19 mouse cellular contexts compared by ENCODE assay signal in the genomic region with DNA sequence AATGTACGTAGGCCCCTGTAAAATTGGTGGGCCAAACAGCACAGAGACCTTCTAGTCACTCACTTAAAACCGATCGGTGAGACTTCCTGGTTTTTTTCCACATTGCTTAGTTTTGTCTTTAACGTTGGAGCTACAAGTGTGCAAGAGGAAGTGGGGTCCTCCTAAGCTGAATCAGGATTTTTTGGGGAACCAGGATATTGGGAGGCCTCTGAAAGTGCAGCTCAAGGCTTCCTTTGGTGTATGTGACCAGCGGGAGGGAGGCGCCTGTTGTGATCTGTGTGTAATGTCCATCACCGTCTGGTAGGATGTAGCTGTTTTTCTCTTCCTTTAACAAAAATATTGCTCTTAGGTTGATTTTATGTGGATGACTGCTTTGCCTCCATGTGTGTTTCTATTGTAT.
DNase-seq lines count a peak whose midpoint lies in the region; ATAC-seq and TF ChIP-seq lines count a peak whose summit lies in the region.
"Had no signal": no experiment of that assay in that cellular context is flagged by ENCODE, and none has a peak within 500 bp of the region (broad histone marks: within the 10 kb centered on the region; RNA-seq: fewer than 3 reads in every experiment).

No protein-coding gene starts in this region.

- no peak overlapping the region for H3K4me3 ChIP-seq in intestine, embryonic 15.5 days (replicated peaks)
- H3K4me3 ChIP-seq in intestine, postnatal 0 days (ENCODE audit: low read depth, low read length), result no peak overlapping the region
- H3K4me3 ChIP-seq in stomach, embryonic 15.5 days (replicated peaks), result no peak overlapping the region
- H3K4me3 ChIP-seq in stomach, postnatal 0 days (ENCODE audit: low read depth, low read length), result no peak overlapping the region
- H3K4me3 ChIP-seq in liver, embryonic 14.5 days (ENCODE audit: insufficient read depth in 1 of 2, low read depth in 2 of 2, low read length in 2 of 2), result no peak overlapping the region
- H3K4me3 ChIP-seq: embryonic facial prominence, embryonic 13.5 days; heart, embryonic 12.5 days; hindbrain, embryonic 10.5 days; limb, embryonic 13.5 days; neural tube, embryonic 15.5 days had no signal

- no peak overlapping the region for H3K9ac ChIP-seq in intestine, embryonic 15.5 days
- H3K9ac ChIP-seq in intestine, postnatal 0 days (ENCODE audit: low read depth, low read length), result no peak overlapping the region
- no peak overlapping the region for H3K9ac ChIP-seq in stomach, embryonic 15.5 days
- no peak overlapping the region for H3K9ac ChIP-seq in stomach, postnatal 0 days (ENCODE audit: low read length)
- H3K9ac ChIP-seq in liver, embryonic 14.5 days (replicated peaks), result no peak overlapping the region
- H3K9ac ChIP-seq: embryonic facial prominence, embryonic 13.5 days; heart, embryonic 12.5 days; limb, embryonic 13.5 days; neural tube, embryonic 15.5 days had no signal

- no peak for ATAC-seq in intestine, embryonic 15.5 days
- ATAC-seq in intestine, postnatal 0 days, result no peak
- ATAC-seq in stomach, embryonic 15.5 days (ENCODE audit: insufficient read depth, low FRiP score, low read depth), result no peak
- ATAC-seq in stomach, postnatal 0 days (ENCODE audit: low FRiP score, low TSS enrichment), result no peak
- ATAC-seq in liver, embryonic 14.5 days (ENCODE audit: insufficient read depth), result no peak
- 0 out of 2 replicates have a peak, but pooled peaks have one; percentile 20 for ATAC-seq in monocyte, adult 5-6 weeks (replicated peaks; ENCODE audit: insufficient number of reproducible peaks, low FRiP score, low TSS enrichment, poor library complexity, severe bottlenecking)
- ATAC-seq in activated CD4-positive, CD25-positive, alpha-beta regulatory T cell, adult 4 months, result no peak

- no peak for TF ChIP-seq EP300 in stomach, postnatal 0 days (optimal IDR thresholded peaks at IDR 0.05)
- no peak for TF ChIP-seq EP300 in liver, embryonic 14.5 days (IDR thresholded peaks at IDR 0.05; ENCODE audit: low read depth)

- H3K36me3 ChIP-seq in intestine, embryonic 15.5 days, result no peaks in the 10 kb centered on the region
- peaks cover 16% of the 10 kb centered on the region; the same call in 1 of the 2 replicates for H3K36me3 ChIP-seq in intestine, postnatal 0 days (ENCODE audit: control insufficient read depth, insufficient read depth)
- no peaks in the 10 kb centered on the region for H3K36me3 ChIP-seq in stomach, embryonic 15.5 days
- no peaks in the 10 kb centered on the region for H3K36me3 ChIP-seq in stomach, postnatal 0 days (ENCODE audit: control insufficient read depth, insufficient read depth, low read length)
- H3K36me3 ChIP-seq in liver, embryonic 14.5 days (replicated peaks; ENCODE audit: control insufficient read depth, insufficient read depth, low read depth), result no peaks in the 10 kb centered on the region
- H3K36me3 ChIP-seq: embryonic facial prominence, embryonic 13.5 days; heart, embryonic 12.5 days; hindbrain, embryonic 10.5 days; limb, embryonic 13.5 days; neural tube, embryonic 15.5 days had no signal

- 0 out of 2 replicates have a peak overlapping the region, but pooled peaks have one; percentile 27 for H3K27ac ChIP-seq in intestine, embryonic 15.5 days
- no peak overlapping the region for H3K27ac ChIP-seq in intestine, postnatal 0 days (ENCODE audit: low read depth, low read length)
- peak overlapping the region; percentile 5; the same call in 1 of the 2 replicates for H3K27ac ChIP-seq in stomach, embryonic 15.5 days
- no peak overlapping the region for H3K27ac ChIP-seq in stomach, postnatal 0 days (replicated peaks)
- H3K27ac ChIP-seq in liver, embryonic 14.5 days, result 0 out of 2 replicates have a peak overlapping the region, but pooled peaks have one; percentile 3
- H3K27ac ChIP-seq: embryonic facial prominence, embryonic 13.5 days; hindbrain, embryonic 10.5 days; neural tube, embryonic 15.5 days had no signal

- 63% methylated on average over 7 of the region's 7 CpGs for WGBS in intestine, embryonic 15.5 days
- 63% methylated on average over 7 of the region's 7 CpGs for WGBS in intestine, postnatal 0 days
- WGBS in stomach, embryonic 15.5 days, result 70% methylated on average over 7 of the region's 7 CpGs
- 76% methylated on average over 7 of the region's 7 CpGs for WGBS in stomach, postnatal 0 days
- WGBS in liver, embryonic 14.5 days (ENCODE audit: insufficient replicate concordance), result 43% methylated on average over 7 of the region's 7 CpGs

- no peaks in the 10 kb centered on the region for H3K27me3 ChIP-seq in intestine, embryonic 15.5 days (replicated peaks)
- H3K27me3 ChIP-seq in intestine, postnatal 0 days (replicated peaks; ENCODE audit: control insufficient read depth, insufficient read depth, low read length), result no peaks in the 10 kb centered on the region
- no peaks in the 10 kb centered on the region for H3K27me3 ChIP-seq in stomach, embryonic 15.5 days (replicated peaks)
- no peaks in the 10 kb centered on the region for H3K27me3 ChIP-seq in stomach, postnatal 0 days (ENCODE audit: control insufficient read depth, insufficient read depth, low read length)
- H3K27me3 ChIP-seq in liver, embryonic 14.5 days (ENCODE audit: control insufficient read depth, insufficient read depth, low read length), result no peaks in the 10 kb centered on the region
- H3K27me3 ChIP-seq: embryonic facial prominence, embryonic 13.5 days; heart, embryonic 12.5 days; limb, embryonic 13.5 days; neural tube, embryonic 15.5 days had no signal

- peaks cover 31% of the 10 kb centered on the region for H3K4me1 ChIP-seq in intestine, embryonic 15.5 days (replicated peaks)
- H3K4me1 ChIP-seq in intestine, postnatal 0 days (replicated peaks; ENCODE audit: control insufficient read depth, insufficient read depth, low read length), result peaks cover 14% of the 10 kb centered on the region; the same call in 1 of the 2 replicates
- H3K4me1 ChIP-seq in stomach, embryonic 15.5 days, result peaks cover 29% of the 10 kb centered on the region
- no peaks in the 10 kb centered on the region for H3K4me1 ChIP-seq in stomach, postnatal 0 days (replicated peaks; ENCODE audit: control insufficient read depth, insufficient read depth)
- H3K4me1 ChIP-seq in liver, embryonic 14.5 days (replicated peaks; ENCODE audit: control insufficient read depth in 2 of 2, insufficient read depth in 2 of 2, low read length in 1 of 2), result peaks cover 9 to 37% of the 10 kb centered on the region in 2 experiments

- no peak for DNase-seq in stomach, postnatal 0 days (ENCODE audit: low spot score)
- DNase-seq in liver, embryonic 14.5 days (ENCODE audit: low read depth in 3 of 3, low spot score in 3 of 3), result no peak
- DNase-seq in ovary, adult 18-20 months (ENCODE audit: low spot score), result no peak
- DNase-seq: cerebellum, adult 11-12 months; gastrocnemius, postnatal 10 days; layer of hippocampus, adult 9-11 months; retina, postnatal 1 day; right cerebral cortex, postnatal 4 days had no signal

- H3K9me3 ChIP-seq in intestine, embryonic 15.5 days, result no peaks in the 10 kb centered on the region
- H3K9me3 ChIP-seq in intestine, postnatal 0 days (ENCODE audit: control insufficient read depth), result no peaks in the 10 kb centered on the region
- H3K9me3 ChIP-seq in stomach, embryonic 15.5 days, result no peaks in the 10 kb centered on the region
- H3K9me3 ChIP-seq in stomach, postnatal 0 days (ENCODE audit: control insufficient read depth, low read length), result no peaks in the 10 kb centered on the region
- no peaks in the 10 kb centered on the region for H3K9me3 ChIP-seq in liver, embryonic 14.5 days (ENCODE audit: control insufficient read depth, low read length)
- H3K9me3 ChIP-seq: embryonic facial prominence, embryonic 13.5 days; heart, embryonic 12.5 days; hindbrain, embryonic 10.5 days; limb, embryonic 13.5 days; neural tube, embryonic 15.5 days had no signal

- no peak for TF ChIP-seq CTCF in intestine, postnatal 0 days (IDR thresholded peaks at IDR 0.05; ENCODE audit: low read depth)
- TF ChIP-seq CTCF in stomach, postnatal 0 days (IDR thresholded peaks at IDR 0.05; ENCODE audit: low read depth), result no peak
- TF ChIP-seq CTCF in liver, embryonic 14.5 days (IDR thresholded peaks at IDR 0.05; ENCODE audit: low read depth), result no peak

- no peak overlapping the region for H3K4me2 ChIP-seq in intestine, embryonic 15.5 days (replicated peaks)
- no peak overlapping the region for H3K4me2 ChIP-seq in intestine, postnatal 0 days (replicated peaks; ENCODE audit: low read depth)
- no peak overlapping the region for H3K4me2 ChIP-seq in stomach, embryonic 15.5 days
- H3K4me2 ChIP-seq in stomach, postnatal 0 days (replicated peaks; ENCODE audit: low read depth), result no peak overlapping the region
- H3K4me2 ChIP-seq in liver, embryonic 14.5 days (ENCODE audit: low read depth), result no peak overlapping the region
- H3K4me2 ChIP-seq: embryonic facial prominence, embryonic 13.5 days; heart, embryonic 12.5 days; limb, embryonic 13.5 days; midbrain, embryonic 11.5 days; neural tube, embryonic 15.5 days had no signal

Comparison
In these comparisons a context has a peak if more than half of its experiments do, and no peak if none do; other contexts are left out.
1. H3K27ac ChIP-seq: peak in intestine, embryonic 15.5 days (single experiment), stomach, embryonic 15.5 days (single experiment) and liver, embryonic 14.5 days (single experiment); none in intestine, postnatal 0 days (single experiment) and stomach, postnatal 0 days (single experiment).